Mouse (Mus musculus) embryonic fibroblast, embryonic 13.5 days (primary cell): ENCODE results near the gene Phactr2.

Experiments
- CTCF ChIP-seq: IDR thresholded peaks from 2 replicates; pipeline ENCODE4 v1.5.1; 2011; ENCODE audit warnings: mild to moderate bottlenecking, control low read depth, low read length, moderate library complexity, borderline replicate concordance; ENCODE audit not compliant: insufficient read depth
- POLR2A ChIP-seq: IDR thresholded peaks from 2 replicates; pipeline ENCODE4 v1.6.1; 2011; ENCODE audit warnings: low read depth, mild to moderate bottlenecking, control low read depth, low read length, moderate library complexity

DNA sequence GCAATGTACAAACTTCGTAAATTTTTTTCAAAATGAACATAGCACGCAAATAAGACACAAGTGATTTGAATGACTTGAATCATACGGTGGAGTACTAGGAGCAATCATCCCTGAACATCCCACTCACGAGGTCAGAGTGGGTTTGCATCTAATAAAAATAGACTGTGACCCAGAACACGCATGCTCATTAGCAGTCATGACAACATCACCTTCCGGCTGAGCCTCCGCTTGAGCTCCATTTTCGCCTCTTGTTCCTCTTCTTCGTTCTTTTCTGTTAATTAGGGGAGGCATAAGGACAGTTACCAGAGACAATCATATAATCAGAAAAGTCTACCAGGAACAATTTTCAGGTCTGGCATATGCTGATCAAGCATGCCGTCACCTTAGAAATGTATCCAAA lies 240.3 kb downstream of the Phactr2 start:
- TF ChIP-seq POLR2A (no peak), CTCF (no peak)
